ENCODE assay signal across 36 mouse cellular contexts in genomic region chr15:78758132-78758531, GRCm38 (mm10). TPM values are rescaled to one million over a fixed set of nuclear protein-coding genes. Genes with fewer than 3 reads are reported as not detected.
"Had no signal": no experiment of that assay in that cellular context is flagged by ENCODE, and none has a peak within 500 bp of the region (broad histone marks: within the 10 kb centered on the region; RNA-seq: fewer than 3 reads in every experiment).

No protein-coding gene starts in this region.

- H3K36me3 ChIP-seq: limb, embryonic 10.5 days; limb, embryonic 12.5 days; limb, embryonic 13.5 days; limb, embryonic 15.5 days; liver, embryonic 12.5 days; liver, embryonic 13.5 days; liver, embryonic 15.5 days; lung, embryonic 15.5 days; midbrain, embryonic 15.5 days had no signal

- H3K9ac ChIP-seq: limb, embryonic 12.5 days; limb, embryonic 13.5 days; limb, embryonic 15.5 days; liver, embryonic 12.5 days; liver, embryonic 13.5 days; liver, embryonic 14.5 days; liver, embryonic 15.5 days; liver, postnatal 0 days; lung, embryonic 14.5 days; lung, embryonic 15.5 days; midbrain, embryonic 12.5 days; midbrain, embryonic 13.5 days; midbrain, embryonic 15.5 days; neural tube, embryonic 12.5 days had no signal

- H3K9me3 ChIP-seq: limb, embryonic 10.5 days; limb, embryonic 12.5 days; limb, embryonic 13.5 days; limb, embryonic 15.5 days; liver, embryonic 12.5 days; liver, embryonic 13.5 days; liver, embryonic 15.5 days; lung, embryonic 15.5 days; megakaryocyte, embryonic 14.5 days; midbrain, embryonic 10.5 days; midbrain, embryonic 12.5 days; midbrain, embryonic 13.5 days; midbrain, embryonic 15.5 days; neural tube, embryonic 12.5 days had no signal

- H3K4me2 ChIP-seq: limb, embryonic 12.5 days; limb, embryonic 13.5 days; limb, embryonic 15.5 days; liver, embryonic 11.5 days; liver, embryonic 12.5 days; liver, embryonic 13.5 days; liver, embryonic 15.5 days; lung, embryonic 14.5 days; lung, embryonic 15.5 days; midbrain, embryonic 12.5 days; midbrain, embryonic 13.5 days; midbrain, embryonic 15.5 days; neural tube, embryonic 12.5 days had no signal

- DNase-seq: left cerebral cortex, postnatal 4 days; liver; liver, embryonic 13.5 days; liver, postnatal 0 days; lung, adult 18-20 months; lung, adult 2 months; lung, embryonic 14.5 days; lung, postnatal 10 days; lung, postnatal 14 days; lung, postnatal 36 days; lung, postnatal 4 days; midbrain, embryonic 14.5 days had no signal

- H3K27me3 ChIP-seq: liver, embryonic 12.5 days; liver, embryonic 13.5 days; liver, embryonic 15.5 days; lung, embryonic 15.5 days; megakaryocyte, embryonic 14.5 days; midbrain, embryonic 12.5 days; midbrain, embryonic 13.5 days; midbrain, embryonic 15.5 days; neural tube, embryonic 12.5 days had no signal

- H3K27ac ChIP-seq: limb, embryonic 10.5 days; limb, embryonic 12.5 days; limb, embryonic 13.5 days; limb, embryonic 15.5 days; liver, embryonic 12.5 days; liver, embryonic 13.5 days; liver, embryonic 14.5 days; liver, embryonic 15.5 days; lung, embryonic 15.5 days; macrophage; midbrain, embryonic 10.5 days; midbrain, embryonic 12.5 days; midbrain, embryonic 13.5 days; midbrain, embryonic 15.5 days; neural tube, embryonic 12.5 days had no signal

- H3K4me1 ChIP-seq: limb, embryonic 13.5 days; limb, embryonic 15.5 days; liver, embryonic 13.5 days; liver, embryonic 15.5 days; lung, embryonic 15.5 days had no signal

- ATAC-seq: liver, embryonic 12.5 days; liver, postnatal 0 days; lung, postnatal 0 days; midbrain, embryonic 13.5 days; midbrain, embryonic 15.5 days; midbrain, embryonic 16.5 days had no signal

- H3K4me3 ChIP-seq: limb, embryonic 10.5 days; limb, embryonic 12.5 days; limb, embryonic 13.5 days; limb, embryonic 15.5 days; liver, embryonic 12.5 days; liver, embryonic 13.5 days; liver, embryonic 15.5 days; lung, embryonic 15.5 days; megakaryocyte, embryonic 14.5 days; midbrain, embryonic 10.5 days; midbrain, embryonic 12.5 days; midbrain, embryonic 13.5 days; midbrain, embryonic 15.5 days; myocyte; neural tube, embryonic 12.5 days had no signal

RNA-seq across cellular contexts. Expression of gene Elfn2, which starts 39.6 kb away (rescaled TPM):
- total RNA-seq: liver, adult 2 months; megakaryocyte-erythroid progenitor cell, adult 5-6 weeks; monocyte, adult 5-6 weeks had no signal
- polyA plus RNA-seq: limb, embryonic 10.5 days; limb, embryonic 11.5 days; liver, adult 2 months; liver, embryonic 11.5 days; liver, embryonic 12.5 days; liver, embryonic 14.5 days; liver, embryonic 15.5 days; liver, embryonic 16.5 days; liver, postnatal 0 days; macrophage had no signal

RNA-seq across cellular contexts. Expression of gene Card10, which starts 44.7 kb away (rescaled TPM):
- total RNA-seq: megakaryocyte-erythroid progenitor cell, adult 5-6 weeks had no signal
- polyA plus RNA-seq: macrophage had no signal
